Mouse (Mus musculus): Measurements from ENCODE around the gene Mroh2a. TPM values are rescaled to one million over a fixed set of nuclear protein-coding genes. Genes with fewer than 3 reads are reported as not detected.

Gene Mroh2a
- polyA plus RNA-seq, 2 experiments: under 0.01 to 0.38 TPM

GRCm38 (mm10) chr1:88283376-88284227, 56.8 kb downstream of the Mroh2a start:
- Histone ChIP-seq H3K9ac (replicated peaks) (no peak overlapping the region), H3K27ac (no peak overlapping the region), H3K4me3 (ENCODE audit: insufficient read depth in 1 of 2, low read depth in 2 of 2, low read length in 2 of 2) (no peak overlapping the region), H3K4me2 (ENCODE audit: low read depth) (no peak overlapping the region), H3K9me3 (ENCODE audit: control insufficient read depth, low read length) (no peaks in the 10 kb centered on the region), H3K4me1 (replicated peaks; ENCODE audit: control insufficient read depth in 2 of 2, insufficient read depth in 2 of 2, low read length in 1 of 2) (peaks cover 0 to 3% of the 10 kb centered on the region in 2 experiments; a peak in 1 of 4 replicates), H3K36me3 (replicated peaks; ENCODE audit: control insufficient read depth, insufficient read depth, low read depth) (no peaks in the 10 kb centered on the region), H3K27me3 (ENCODE audit: control insufficient read depth, insufficient read depth, low read length) (no peaks in the 10 kb centered on the region)
- no peak for ATAC-seq (ENCODE audit: insufficient read depth)
- DNase-seq (ENCODE audit: low read depth in 3 of 3, low spot score in 3 of 3): no peak
- no peak for TF ChIP-seq EP300 (IDR thresholded peaks at IDR 0.05; ENCODE audit: low read depth)
- no peak for TF ChIP-seq CTCF (IDR thresholded peaks at IDR 0.05; ENCODE audit: low read depth)
- 56% methylated on average over 15 of the region's 15 CpGs for WGBS (ENCODE audit: insufficient replicate concordance)

- ATAC-seq (ENCODE audit: insufficient read depth) (peak; percentile 23), DNase-seq (ENCODE audit: low read depth in 3 of 3, low spot score in 3 of 3) (no peak)
- no peaks in the 10 kb centered on the region for H3K9me3 ChIP-seq (ENCODE audit: control insufficient read depth, low read length)
- no peak overlapping the region for H3K4me3 ChIP-seq (ENCODE audit: insufficient read depth in 1 of 2, low read depth in 2 of 2, low read length in 2 of 2)
- no peaks in the 10 kb centered on the region for H3K36me3 ChIP-seq (replicated peaks; ENCODE audit: control insufficient read depth, insufficient read depth, low read depth)
- no peak overlapping the region for H3K9ac ChIP-seq (replicated peaks)
- H3K27ac ChIP-seq: no peak overlapping the region
- TF ChIP-seq EP300 (IDR thresholded peaks at IDR 0.05; ENCODE audit: low read depth) (no peak), CTCF (IDR thresholded peaks at IDR 0.05; ENCODE audit: low read depth) (no peak)
- H3K27me3 ChIP-seq (ENCODE audit: control insufficient read depth, insufficient read depth, low read length): no peaks in the 10 kb centered on the region
- no peak overlapping the region for H3K4me2 ChIP-seq (ENCODE audit: low read depth)
- H3K4me1 ChIP-seq (replicated peaks; ENCODE audit: control insufficient read depth in 2 of 2, insufficient read depth in 2 of 2, low read length in 1 of 2): peaks cover 0 to 1% of the 10 kb centered on the region in 2 experiments; a peak in 1 of 4 replicates
- 47% methylated on average over 10 of the region's 10 CpGs for WGBS (ENCODE audit: insufficient replicate concordance)
These were observed 57.6 kb downstream of the Mroh2a start for GRCm38 (mm10) chr1:88284228-88284945.

- Histone ChIP-seq H3K36me3 (replicated peaks; ENCODE audit: control insufficient read depth, insufficient read depth, low read depth) (no peaks in the 10 kb centered on the region), H3K9ac (replicated peaks) (no peak overlapping the region), H3K4me1 (replicated peaks; ENCODE audit: control insufficient read depth in 2 of 2, insufficient read depth in 2 of 2, low read length in 1 of 2) (no peaks in the 10 kb centered on the region), H3K4me2 (ENCODE audit: low read depth) (no peak overlapping the region), H3K4me3 (ENCODE audit: insufficient read depth in 1 of 2, low read depth in 2 of 2, low read length in 2 of 2) (no peak overlapping the region), H3K27ac (no peak overlapping the region), H3K27me3 (ENCODE audit: control insufficient read depth, insufficient read depth, low read length) (no peaks in the 10 kb centered on the region), H3K9me3 (ENCODE audit: control insufficient read depth, low read length) (no peaks in the 10 kb centered on the region)
- WGBS (ENCODE audit: insufficient replicate concordance): 51% methylated on average over 7 of the region's 7 CpGs
- TF ChIP-seq CTCF (IDR thresholded peaks at IDR 0.05; ENCODE audit: low read depth): no peak
- TF ChIP-seq EP300 (IDR thresholded peaks at IDR 0.05; ENCODE audit: low read depth): no peak
- DNase-seq (ENCODE audit: low read depth in 3 of 3, low spot score in 3 of 3) (no peak), ATAC-seq (ENCODE audit: insufficient read depth) (peak; percentile 16; the same call in 1 of the 2 replicates)
These were observed 58.1 kb downstream of the Mroh2a start for GRCm38 (mm10) chr1:88284946-88285320.

GRCm38 (mm10) chr1:88285652-88286051, 58.9 kb downstream of the Mroh2a start:
- 52% methylated on average over 5 of the region's 5 CpGs for WGBS (ENCODE audit: insufficient replicate concordance)
- no peak for ATAC-seq (ENCODE audit: insufficient read depth)

More at GRCm38 (mm10) chr1:88285652-88286051, 58.9 kb downstream of the Mroh2a start:
- no peaks in the 10 kb centered on the region for H3K27me3 ChIP-seq (ENCODE audit: control insufficient read depth, insufficient read depth, low read length)
- TF ChIP-seq CTCF (IDR thresholded peaks at IDR 0.05; ENCODE audit: low read depth): no peak
- no peak for TF ChIP-seq EP300 (IDR thresholded peaks at IDR 0.05; ENCODE audit: low read depth)
- H3K4me2 ChIP-seq (ENCODE audit: low read depth): no peak overlapping the region
- no peaks in the 10 kb centered on the region for H3K36me3 ChIP-seq (replicated peaks; ENCODE audit: control insufficient read depth, insufficient read depth, low read depth)
- no peak overlapping the region for H3K4me3 ChIP-seq (ENCODE audit: insufficient read depth in 1 of 2, low read depth in 2 of 2, low read length in 2 of 2)
- no peak overlapping the region for H3K9ac ChIP-seq (replicated peaks)
- no peaks in the 10 kb centered on the region for H3K4me1 ChIP-seq (replicated peaks; ENCODE audit: control insufficient read depth in 2 of 2, insufficient read depth in 2 of 2, low read length in 1 of 2)
- no peak for DNase-seq (ENCODE audit: low read depth in 3 of 3, low spot score in 3 of 3)
- H3K27ac ChIP-seq: no peak overlapping the region
- H3K9me3 ChIP-seq (ENCODE audit: control insufficient read depth, low read length): no peaks in the 10 kb centered on the region
